ENCODE assay signal across 10 mouse cellular contexts in the genomic region with DNA sequence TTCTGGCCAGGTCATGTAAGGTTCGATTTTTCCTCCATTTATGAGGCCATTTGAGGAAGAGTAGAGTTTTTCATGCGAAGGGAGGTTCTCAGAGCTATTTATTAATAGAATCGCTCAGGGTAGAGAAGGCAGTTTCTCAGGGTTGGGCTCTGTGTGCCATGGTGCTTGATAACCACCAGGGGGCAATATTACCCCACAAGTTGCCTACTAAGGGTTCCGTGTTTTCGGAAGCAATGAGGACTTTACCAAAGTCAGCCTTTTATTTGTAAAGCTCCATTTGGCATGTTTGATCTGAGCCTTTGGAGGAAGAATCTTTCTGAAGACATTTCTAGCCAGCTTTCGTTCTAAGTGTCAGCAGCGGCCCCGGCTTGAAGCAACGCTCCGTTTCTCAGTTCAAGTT. TPM values are rescaled to one million over a fixed set of nuclear protein-coding genes. Genes with fewer than 3 reads are reported as not detected.
DNase-seq lines count a peak whose midpoint lies in the region; ATAC-seq and TF ChIP-seq lines count a peak whose summit lies in the region.
"Had no signal": no experiment of that assay in that cellular context is flagged by ENCODE, and none has a peak within 500 bp of the region (broad histone marks: within the 10 kb centered on the region; RNA-seq: fewer than 3 reads in every experiment).

No protein-coding gene starts in this region.

- ATAC-seq in kidney, embryonic 14.5 days (ENCODE audit: low FRiP score, low TSS enrichment): 0 out of 2 replicates have a peak, but pooled peaks have one; percentile 38
- ATAC-seq: Patski had no signal

- H3K27me3 ChIP-seq in E14TG2a.4 (ENCODE audit: insufficient read depth, low read length): no peaks in the 10 kb centered on the region; the same call in 1 of the 2 replicates
- no peaks in the 10 kb centered on the region for H3K27me3 ChIP-seq in cerebellum, adult 2 months (ENCODE audit: control insufficient read depth, insufficient read depth, low read length)
- H3K27me3 ChIP-seq in kidney, embryonic 14.5 days (ENCODE audit: control insufficient read depth, insufficient read depth, low read length): no peaks in the 10 kb centered on the region
- H3K27me3 ChIP-seq: liver, embryonic 13.5 days; Patski had no signal

- H3K9me3 ChIP-seq in E14TG2a.4 (ENCODE audit: low read length): no peaks in the 10 kb centered on the region
- H3K9me3 ChIP-seq in kidney, embryonic 14.5 days (ENCODE audit: control insufficient read depth, low read length): no peaks in the 10 kb centered on the region
- H3K9me3 ChIP-seq: liver, embryonic 13.5 days had no signal

- TF ChIP-seq CTCF in E14TG2a.4 (conservative IDR thresholded peaks at IDR 0.05; ENCODE audit: low read length): peak; percentile 91
- TF ChIP-seq CTCF in cerebellum, adult 2 months (IDR thresholded peaks at IDR 0.05; ENCODE audit: borderline replicate concordance, insufficient read depth, low read depth, low read length): peak; percentile 90

- H3K36me3 ChIP-seq in E14TG2a.4 (ENCODE audit: insufficient read depth, low read length): 0 out of 2 replicates have a peak, but pooled peaks cover 12% of the 10 kb centered on the region
- H3K36me3 ChIP-seq in kidney, embryonic 14.5 days (ENCODE audit: control insufficient read depth, insufficient read depth, low read length): peaks cover 4% of the 10 kb centered on the region; the same call in 1 of the 2 replicates

- no peak overlapping the region for H3K9ac ChIP-seq in kidney, embryonic 14.5 days (ENCODE audit: low read depth, low read length)
- H3K9ac ChIP-seq: liver, embryonic 13.5 days had no signal

- peak; percentile 55 for DNase-seq in gastrocnemius, adult 18-20 months (ENCODE audit: low spot score)
- no peak for DNase-seq in gastrocnemius, postnatal 4 days (ENCODE audit: low spot score in 2 of 2)
- DNase-seq in cerebellum, adult 2 months: peak; percentile 62
- DNase-seq in forelimb bud, embryonic 11.5 days (ENCODE audit: low read depth, low spot score): peak; percentile 74
- DNase-seq in lung, postnatal 36 days: peak; percentile 74
- DNase-seq in right cerebral cortex, postnatal 4 days: peak; percentile 58
- DNase-seq: liver, embryonic 13.5 days had no signal

- H3K27ac ChIP-seq in cerebellum, adult 2 months (ENCODE audit: insufficient read depth, low read length): no peak overlapping the region
- no peak overlapping the region for H3K27ac ChIP-seq in kidney, embryonic 14.5 days (ENCODE audit: low read depth, low read length)
- H3K27ac ChIP-seq: liver, embryonic 13.5 days had no signal

- H3K4me3 ChIP-seq in E14TG2a.4 (replicated peaks; ENCODE audit: low read length): no peak overlapping the region
- H3K4me3 ChIP-seq in cerebellum, adult 2 months (replicated peaks; ENCODE audit: insufficient read depth, low read depth, low read length): no peak overlapping the region
- H3K4me3 ChIP-seq in kidney, embryonic 14.5 days (ENCODE audit: low read length): no peak overlapping the region
- H3K4me3 ChIP-seq: liver, embryonic 13.5 days had no signal

- whole genome bisulfite sequencing in cerebellum, adult 2 months: 19% methylated on average over 10 of the region's 10 CpGs
- WGBS in kidney, embryonic 14.5 days: 53% methylated on average over 10 of the region's 10 CpGs

- no peak overlapping the region for H3K4me2 ChIP-seq in kidney, embryonic 14.5 days (replicated peaks; ENCODE audit: low read depth, low read length)
- H3K4me2 ChIP-seq: liver, embryonic 13.5 days had no signal

- peaks cover 2% of the 10 kb centered on the region for H3K4me1 ChIP-seq in E14TG2a.4 (replicated peaks; ENCODE audit: low read depth, low read length)
- peaks cover 15% of the 10 kb centered on the region for H3K4me1 ChIP-seq in cerebellum, adult 2 months (ENCODE audit: control insufficient read depth, insufficient read depth, low read length)
- H3K4me1 ChIP-seq in kidney, embryonic 14.5 days (ENCODE audit: control insufficient read depth, insufficient read depth, low read length): no peaks in the 10 kb centered on the region
- H3K4me1 ChIP-seq: liver, embryonic 13.5 days had no signal

- TF ChIP-seq POLR2A in cerebellum, adult 2 months (IDR thresholded peaks at IDR 0.05; ENCODE audit: borderline replicate concordance, insufficient read depth, low read length): no peak

RNA-seq across cellular contexts. Expression of a gene that starts 16.0 kb away (rescaled TPM):
- total RNA-seq in gastrocnemius, adult 18-20 months (2021): under 1 TPM; 0.85 to 0.89 TPM
- under 1 TPM; 0.78 to 0.83 TPM for total RNA-seq in gastrocnemius, postnatal 4 days (2021)
- polyA plus RNA-seq in cerebellum, adult 2 months (2012; rRNA removed): 3.2 and 3.6 TPM in 2 replicates
- 0.03 TPM in 1 of 2 replicates, not detected in the other for polyA plus RNA-seq in kidney, embryonic 14.5 days (2014; fragmentation: Nextera tagmentation; extraction: Ambion mirVana)
- polyA plus RNA-seq: liver, embryonic 13.5 days had no signal

RNA-seq across cellular contexts. Expression of a gene that starts 24.1 kb away (rescaled TPM):
- 1 to 10 TPM in 1 of 2 experiments, under 1 TPM in 1; 0.98 to 1.7 TPM for total RNA-seq in gastrocnemius, adult 18-20 months (2021)
- 1 to 10 TPM; 7.5 to 9.9 TPM for total RNA-seq in gastrocnemius, postnatal 4 days (2021)
- 16.7 and 17.8 TPM in 2 replicates for polyA plus RNA-seq in cerebellum, adult 2 months (2012; rRNA removed)
- polyA plus RNA-seq in kidney, embryonic 14.5 days (2014; fragmentation: Nextera tagmentation; extraction: Ambion mirVana): 1.7 and 3.3 TPM in 2 replicates

RNA-seq across cellular contexts. Expression of a gene that starts 45.2 kb away (rescaled TPM):
- total RNA-seq in gastrocnemius, adult 18-20 months (2021): 1 to 10 TPM; 4.3 to 4.6 TPM
- 1 to 10 TPM; 7.3 to 8.0 TPM for total RNA-seq in gastrocnemius, postnatal 4 days (2021)
- 22.7 and 25.3 TPM in 2 replicates for polyA plus RNA-seq in cerebellum, adult 2 months (2012; rRNA removed)
- 9.3 and 9.4 TPM in 2 replicates for polyA plus RNA-seq in kidney, embryonic 14.5 days (2014; fragmentation: Nextera tagmentation; extraction: Ambion mirVana)

Comparison
In these comparisons a context has a peak if more than half of its experiments do, and no peak if none do; other contexts are left out.
1. DNase-seq: peak in gastrocnemius, adult 18-20 months (single experiment), cerebellum, adult 2 months (2 of 2), forelimb bud, embryonic 11.5 days (single experiment), lung, postnatal 36 days (single experiment) and right cerebral cortex, postnatal 4 days (single experiment); none in gastrocnemius, postnatal 4 days (0 of 2).